Mouse (Mus musculus) neural tube, embryonic 10.5 days (tissue): ENCODE measurements at regions not wholly inside any gene's neighbourhood (a gene's known extent, or its start where the extent isn't known, plus 50 kb on each side); places are given as distances from the start of the nearest gene placed in this dataset.
A peak's percentile ranks its signal among the peaks of the same experiment; 100 is the strongest.

Experiments
- DNase-seq: peaks from one replicate; pipeline ENCODE4 v3.0.0-alpha.2; 2017; ENCODE audit warnings: low spot score; ENCODE audit errors: extremely low spot score

DNA sequence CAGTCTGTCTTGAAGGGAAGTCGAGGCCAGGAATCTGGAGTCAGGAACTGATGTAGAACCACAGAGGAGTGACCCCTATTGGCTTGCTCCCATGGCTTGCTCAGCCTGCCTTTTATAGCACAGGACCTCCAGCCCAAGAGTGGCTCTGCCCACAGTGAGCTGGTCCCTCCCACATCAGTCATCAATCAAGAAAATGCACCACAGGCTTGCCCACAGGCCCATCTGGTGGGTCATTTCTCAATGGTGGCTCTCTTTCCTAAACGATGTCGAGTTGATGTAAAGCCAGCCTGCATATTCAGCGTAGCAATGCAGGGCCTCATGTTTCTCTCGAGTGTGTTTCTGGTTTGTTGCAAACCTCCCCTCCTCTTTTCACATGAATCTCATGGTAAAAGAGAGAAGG is 168.3 kb upstream of the Ubr2 start:
- no peak for DNase-seq

DNA sequence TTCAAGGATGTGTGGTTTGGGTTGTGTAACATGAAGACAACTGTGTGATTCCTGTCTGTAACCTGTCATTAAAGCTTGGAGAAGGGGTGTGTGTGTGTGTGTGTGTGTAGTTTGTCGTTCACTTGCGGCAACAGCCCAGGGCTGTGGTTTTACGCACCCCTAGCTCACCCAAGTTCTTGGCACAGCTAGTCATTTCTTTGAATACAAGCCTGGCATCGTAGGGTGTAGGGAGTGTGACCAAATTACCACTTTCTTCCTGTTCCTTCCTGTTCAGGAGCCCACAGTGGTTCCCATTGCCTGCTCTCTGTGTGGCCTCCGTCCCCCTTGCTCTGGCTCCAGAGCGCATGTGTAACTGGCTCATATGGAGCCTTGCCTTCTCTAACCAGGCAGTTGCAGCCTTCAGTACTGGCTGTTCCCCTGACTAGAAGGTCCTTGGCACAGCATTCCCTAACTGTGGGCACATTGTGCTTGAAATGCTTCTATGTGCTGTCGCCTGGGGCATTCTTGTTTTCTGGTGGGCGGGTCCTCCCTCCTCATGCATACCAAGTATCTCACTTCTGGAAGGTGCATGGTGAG is 167.4 kb upstream of the Ubr2 start:
- no peak for DNase-seq

DNA sequence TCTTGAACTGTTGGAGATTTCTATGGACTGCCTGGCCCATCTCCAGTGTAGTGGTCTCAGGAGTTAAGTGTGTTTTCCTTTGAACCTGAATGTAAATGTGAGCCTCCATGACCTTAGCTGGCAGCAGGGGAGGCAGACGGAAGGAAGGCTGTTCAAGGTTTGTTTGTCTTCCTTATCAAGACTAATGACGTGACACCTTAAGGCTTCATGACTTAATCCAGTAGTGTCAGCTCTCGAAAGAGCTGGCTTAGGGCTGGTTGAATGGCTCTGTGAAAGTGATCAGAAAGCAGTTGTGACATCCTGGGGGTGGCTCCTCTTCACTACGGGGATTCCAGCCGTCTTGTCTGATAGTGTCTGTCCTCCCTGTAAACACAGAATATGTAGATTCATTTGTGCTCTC is 166.0 kb upstream of the Ubr2 start:
- DNase-seq, result no peak

DNA sequence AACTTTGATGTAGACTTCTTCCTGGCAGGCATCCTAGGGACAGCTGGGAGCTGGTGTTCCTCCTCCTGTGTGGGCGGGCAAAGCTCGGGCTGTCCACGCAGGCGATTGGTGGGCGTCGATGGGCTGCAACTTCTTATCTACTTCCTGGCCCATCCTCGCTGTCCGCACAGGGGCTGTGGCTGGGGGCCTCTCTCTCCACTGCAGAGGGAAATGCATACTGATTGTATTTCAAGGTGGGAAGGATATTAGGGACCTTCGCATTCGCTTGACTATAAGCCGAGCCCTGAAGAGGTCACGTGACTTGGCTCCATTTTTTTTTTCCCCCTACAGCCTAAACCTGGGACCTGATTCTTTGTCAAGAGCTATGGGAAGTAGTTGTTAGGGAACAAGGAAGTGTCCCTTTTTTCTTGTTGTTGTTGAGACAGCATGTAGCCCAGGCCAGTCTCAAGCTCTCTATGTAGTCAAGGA is 164.4 kb upstream of the Ubr2 start:
- no peak for DNase-seq

DNA sequence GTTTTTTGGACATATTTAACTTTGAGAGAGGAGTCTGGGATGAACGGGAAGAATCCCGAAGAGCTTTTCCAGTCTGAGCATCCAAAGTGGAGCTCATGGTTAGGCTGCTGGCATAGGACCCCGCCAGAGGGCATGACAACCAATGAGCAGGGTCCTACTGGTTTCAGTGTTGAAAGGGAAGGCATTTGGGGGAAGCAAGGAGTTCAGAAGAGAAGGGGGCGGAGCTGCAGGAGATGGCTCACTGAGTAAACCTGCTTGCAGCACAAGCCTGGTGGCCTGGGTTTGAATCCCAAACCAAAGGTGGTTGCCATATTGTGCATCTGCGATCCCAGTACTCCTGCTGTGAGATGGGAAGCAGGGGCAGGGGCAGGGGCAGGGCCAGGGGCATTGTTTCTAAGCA is 161.4 kb upstream of the Ubr2 start:
- DNase-seq, result no peak

DNA sequence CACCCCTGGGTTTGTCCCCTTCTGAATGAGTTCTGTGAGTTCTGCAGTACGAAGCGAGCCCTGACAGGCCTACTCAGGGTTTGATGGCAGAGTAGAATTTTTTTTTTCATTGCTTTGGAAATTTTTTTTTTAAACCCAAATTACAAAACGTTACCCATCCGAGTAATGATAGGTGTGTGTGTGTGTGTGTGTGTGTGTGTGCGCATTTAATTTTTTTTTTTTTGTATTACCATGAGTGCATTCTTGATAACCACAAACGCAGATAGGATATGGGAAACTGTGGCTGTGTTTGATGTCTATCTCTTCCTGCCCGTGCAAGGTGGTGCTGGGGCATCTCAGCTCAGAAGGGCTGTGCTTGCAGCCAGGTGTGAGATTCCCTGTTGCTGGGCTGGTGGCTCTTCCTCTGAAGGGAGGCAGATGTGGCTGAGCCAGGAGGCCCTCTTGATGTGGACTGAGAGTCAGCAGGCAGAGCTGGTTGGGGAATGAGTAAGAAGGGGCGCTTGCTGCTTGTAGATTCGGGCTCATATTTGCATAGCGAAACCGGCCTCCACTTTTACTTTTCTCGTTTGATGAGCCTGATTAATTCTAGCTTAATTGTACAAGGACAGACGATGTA is 160.7 kb upstream of the Ubr2 start:
- no peak for DNase-seq

DNA sequence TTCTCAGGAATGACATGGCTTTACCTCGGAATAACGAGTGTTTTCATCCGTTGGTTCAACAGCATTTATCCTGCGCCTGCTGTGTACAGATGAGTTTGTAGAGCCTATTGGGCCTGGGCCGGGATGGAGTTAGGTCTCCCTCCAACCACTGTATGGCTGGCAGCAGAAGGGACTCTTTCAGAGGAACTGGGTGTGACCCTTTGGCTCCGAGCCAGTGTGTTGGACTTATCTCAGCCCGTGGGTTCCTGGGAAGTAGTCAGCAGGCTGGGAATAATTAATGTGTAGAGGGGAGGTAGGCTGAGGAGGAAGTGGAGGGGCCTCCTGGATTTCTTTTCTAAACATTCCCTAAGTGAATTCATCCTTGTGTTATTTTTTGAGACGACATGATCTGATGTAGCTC is 157.7 kb upstream of the Ubr2 start:
- no peak for DNase-seq

DNA sequence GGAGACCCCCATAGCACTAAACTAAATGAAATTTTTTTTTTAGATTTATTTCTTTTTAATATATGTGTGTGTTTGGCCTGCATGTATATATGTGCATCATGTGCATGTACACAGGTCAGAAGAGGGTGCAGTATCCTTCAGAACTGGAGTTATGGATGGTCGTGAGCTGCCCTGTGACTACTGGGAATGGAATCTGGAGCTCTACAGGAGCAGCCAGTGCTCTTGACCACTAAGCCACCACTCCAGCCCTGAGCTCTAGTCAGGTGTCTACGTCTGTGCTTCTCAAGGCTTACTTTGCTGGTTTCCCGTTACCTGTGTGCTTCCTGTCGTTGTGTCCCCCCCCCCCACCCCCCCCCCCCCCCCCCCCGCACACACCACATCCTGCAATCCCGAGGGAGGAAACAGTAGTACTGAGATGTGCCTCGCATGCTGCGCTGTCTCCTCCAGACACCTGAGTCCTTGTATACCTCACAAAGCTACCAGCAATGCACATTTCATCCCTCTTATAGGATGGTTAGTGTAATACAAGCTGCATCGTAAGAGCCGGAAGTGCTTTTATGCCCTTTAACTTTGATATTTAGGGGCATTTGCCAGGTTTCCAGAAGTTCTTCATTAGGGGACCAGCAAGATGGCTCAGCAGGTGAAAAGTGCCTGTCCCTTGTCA is 153.5 kb upstream of the Ubr2 start:
- DNase-seq, result no peak

DNA sequence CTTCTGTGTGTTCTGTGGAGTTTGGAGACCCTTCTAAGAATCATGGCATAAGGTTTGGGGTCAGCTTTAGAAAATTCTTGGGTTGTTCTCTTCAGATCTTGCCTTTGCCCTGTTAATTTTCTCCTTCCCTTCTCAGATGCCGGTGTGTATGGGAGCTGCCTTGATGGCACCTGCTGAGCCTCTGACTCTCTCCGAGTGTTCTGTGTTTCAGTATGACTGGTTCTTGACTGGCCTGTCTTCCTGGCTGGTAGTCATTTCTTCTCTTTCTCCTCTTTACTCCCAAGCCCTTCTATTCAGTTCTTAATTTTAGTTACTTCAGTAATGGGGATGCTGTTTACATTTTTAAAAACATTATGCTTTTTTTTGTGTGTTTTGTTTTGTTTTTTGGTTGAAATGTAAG is 152.1 kb upstream of the Ubr2 start:
- no peak for DNase-seq

DNA sequence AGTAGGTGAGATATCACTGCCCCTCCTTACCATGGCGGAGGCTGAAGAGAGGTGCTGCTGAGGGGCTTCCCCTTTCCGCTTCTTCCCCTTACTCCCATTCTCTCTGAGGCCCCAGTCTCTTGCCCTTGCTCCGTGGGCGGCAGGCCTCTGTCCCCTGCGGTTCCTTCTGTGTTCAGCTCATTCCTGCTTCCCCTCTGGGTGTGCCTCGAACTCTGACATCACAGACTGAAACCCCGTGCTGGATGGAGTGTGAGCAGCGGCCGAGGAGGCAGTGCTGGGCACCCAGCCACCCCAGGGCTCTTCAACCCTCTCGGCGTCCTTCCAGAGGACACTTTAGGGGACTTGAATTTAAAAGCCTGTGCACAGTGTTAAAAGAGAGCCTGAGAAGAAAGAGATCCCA is 145.9 kb upstream of the Ubr2 start:
- DNase-seq, result no peak

DNA sequence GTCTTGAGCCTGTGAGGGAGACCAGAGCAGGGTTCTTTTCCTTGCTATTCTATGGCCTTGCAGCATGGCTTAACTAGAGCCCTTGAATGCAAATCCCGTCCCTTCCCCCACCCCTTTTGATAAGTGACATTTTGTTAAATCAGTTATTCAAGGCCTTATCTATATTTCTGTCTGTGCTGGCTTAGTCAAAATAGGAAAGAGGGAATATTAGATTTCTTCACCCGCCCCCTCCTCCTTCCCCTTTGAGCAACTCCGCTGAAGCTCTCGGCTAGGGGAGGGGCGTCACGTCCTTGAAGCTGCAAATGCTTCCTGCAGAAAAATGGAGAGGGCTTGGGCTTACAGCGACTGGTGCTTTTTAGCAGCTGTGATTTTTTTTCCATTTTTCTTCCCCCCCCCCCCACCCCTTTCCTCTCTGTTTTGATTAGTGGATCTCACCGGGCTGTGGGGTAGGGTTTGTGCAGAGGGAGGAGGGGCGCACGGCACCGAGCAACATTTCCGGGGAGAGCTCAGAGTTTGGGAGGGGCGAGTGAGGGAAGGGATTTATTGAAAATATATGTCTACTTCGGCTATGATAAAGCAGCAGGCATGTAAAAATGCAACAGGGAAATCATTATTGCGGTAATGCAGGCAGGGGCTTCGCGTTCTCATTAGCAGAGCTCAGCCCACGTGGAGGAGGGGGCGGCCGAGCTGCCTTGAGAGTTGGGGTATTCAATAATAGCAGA is 141.4 kb upstream of the Ubr2 start:
- DNase-seq, result no peak

DNA sequence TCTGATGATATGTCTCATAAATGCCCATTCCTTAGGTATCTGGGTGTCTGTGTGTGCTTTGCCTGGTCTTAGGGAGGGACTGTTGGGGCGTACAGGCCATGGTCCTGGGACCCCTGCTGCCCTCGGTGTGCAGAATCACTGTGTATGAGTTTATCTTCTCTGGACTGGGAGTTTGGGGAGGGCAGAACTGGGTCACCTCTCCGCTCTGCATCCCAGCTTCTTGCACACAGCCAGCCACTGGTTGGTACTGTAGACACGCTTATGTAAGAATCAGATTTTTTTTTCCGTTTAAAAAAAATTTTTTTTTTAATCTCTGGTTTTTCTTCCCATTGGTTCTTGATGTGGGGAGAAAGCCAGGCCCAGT is 140.8 kb upstream of the Ubr2 start:
- no peak for DNase-seq

DNA sequence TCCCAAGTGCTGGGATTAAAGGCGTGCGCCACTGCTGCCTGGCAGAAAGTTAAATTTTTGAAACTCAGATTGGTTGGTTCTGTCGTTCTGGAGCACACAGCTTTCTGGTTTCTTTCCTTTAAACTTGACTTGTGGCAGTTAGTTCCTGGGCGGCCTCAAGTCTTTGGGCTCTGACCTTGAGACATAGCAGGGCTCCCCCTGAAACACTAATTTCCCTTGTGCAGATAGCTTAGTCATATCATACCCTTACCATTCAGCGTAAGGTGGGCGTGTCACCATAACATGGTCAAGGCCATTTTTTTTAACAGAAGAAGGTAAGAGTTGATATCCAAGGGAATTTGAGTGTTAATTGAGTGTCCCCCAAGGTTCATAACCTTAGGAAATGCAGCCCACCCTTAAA is 140.3 kb upstream of the Ubr2 start:
- DNase-seq, result no peak

DNA sequence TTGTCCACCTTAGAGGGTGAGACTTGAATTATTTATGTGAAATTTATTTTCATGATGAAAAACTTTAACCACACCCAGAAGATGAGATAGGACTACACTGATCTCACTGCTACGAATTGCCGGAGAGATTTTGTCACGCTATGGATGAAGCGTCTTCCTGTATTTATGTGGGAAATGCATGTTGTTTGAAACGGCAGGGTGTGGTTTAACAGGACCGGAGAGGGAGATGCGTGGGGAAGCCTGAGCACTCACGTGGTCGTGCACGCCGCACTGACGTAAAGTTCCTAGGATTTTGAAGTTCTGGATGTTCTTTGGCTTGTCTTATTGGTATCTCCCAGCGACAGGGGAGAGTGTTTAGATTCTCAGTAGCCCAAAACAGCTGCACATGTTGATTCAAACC is 139.3 kb upstream of the Ubr2 start:
- DNase-seq, result no peak

DNA sequence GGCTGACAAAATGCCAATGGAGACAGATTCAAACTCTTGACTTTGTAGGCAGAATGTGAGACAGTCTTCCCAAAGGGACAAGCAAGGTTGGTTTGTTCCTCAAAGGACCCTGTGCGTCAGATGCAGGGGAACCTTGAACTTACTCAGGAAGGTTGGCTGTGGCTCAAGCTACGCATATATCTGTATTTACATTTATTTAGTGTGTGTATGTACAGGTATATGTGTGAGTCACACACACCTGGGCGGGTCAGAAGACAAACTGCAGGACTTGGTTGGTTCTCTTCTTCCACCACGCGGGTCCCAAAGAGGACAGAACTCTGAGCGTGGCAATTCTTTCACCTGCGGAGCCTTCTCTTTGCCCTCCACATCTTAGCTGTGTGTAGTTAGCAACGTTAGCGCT is 138.8 kb upstream of the Ubr2 start:
- DNase-seq, result no peak

DNA sequence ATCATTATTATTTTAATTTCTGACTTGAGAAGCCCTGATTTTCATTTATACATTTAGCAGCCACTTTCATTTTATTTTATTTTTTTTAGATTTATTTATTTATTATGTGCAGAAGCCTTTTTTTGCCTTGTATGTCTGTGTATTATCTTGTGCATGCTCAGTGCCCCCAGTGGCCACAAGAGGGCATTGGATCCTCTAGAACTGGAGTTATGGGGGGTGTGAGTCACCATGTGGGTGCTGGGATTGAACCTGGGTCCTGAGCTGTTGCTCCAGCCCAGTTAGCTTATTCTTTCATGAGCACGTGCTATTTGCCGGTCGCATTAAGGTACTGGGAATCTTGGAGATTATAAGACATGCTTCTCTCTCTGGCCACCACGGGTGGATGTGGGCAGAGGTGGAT is 136.3 kb upstream of the Ubr2 start:
- DNase-seq, result no peak

DNA sequence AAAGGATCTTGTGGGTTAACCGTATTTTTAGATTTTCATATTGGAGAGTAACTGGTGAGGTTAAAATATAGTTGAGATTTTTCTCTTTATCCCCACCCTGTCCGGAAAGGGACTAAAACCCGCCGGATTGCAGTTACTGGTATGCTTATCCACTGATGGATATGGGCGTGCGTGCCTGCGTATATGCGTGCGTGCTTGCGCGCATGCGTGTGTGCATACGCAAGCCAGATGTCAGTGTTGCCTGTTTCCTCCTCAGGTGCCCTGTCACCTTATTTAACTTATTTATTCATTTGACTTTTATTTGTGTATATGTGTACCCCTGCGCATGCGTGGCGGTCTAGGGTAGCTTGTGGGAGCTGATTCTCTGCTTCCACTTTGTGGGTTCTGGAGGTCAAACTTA is 135.2 kb upstream of the Ubr2 start:
- DNase-seq, result no peak

DNA sequence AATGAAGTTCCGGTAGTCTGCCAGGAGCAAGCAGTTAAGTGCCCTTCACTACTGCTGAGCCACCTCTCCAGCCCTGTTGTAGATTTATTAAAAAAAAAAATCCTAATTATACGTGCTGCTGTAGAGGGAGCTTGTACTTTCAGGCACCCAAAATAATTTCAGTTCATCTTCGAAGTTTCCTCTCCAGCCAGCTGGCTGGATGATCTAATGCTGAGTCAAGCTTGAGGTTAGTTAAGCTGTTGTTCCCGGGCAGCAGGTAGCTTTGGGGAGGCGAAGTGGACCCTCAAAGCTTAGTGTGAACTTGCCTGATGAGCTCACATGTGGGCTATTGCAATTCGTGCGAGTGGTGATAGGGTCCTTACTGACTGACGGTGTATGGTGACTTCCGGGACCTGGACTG is 134.6 kb upstream of the Ubr2 start:
- DNase-seq, result no peak

DNA sequence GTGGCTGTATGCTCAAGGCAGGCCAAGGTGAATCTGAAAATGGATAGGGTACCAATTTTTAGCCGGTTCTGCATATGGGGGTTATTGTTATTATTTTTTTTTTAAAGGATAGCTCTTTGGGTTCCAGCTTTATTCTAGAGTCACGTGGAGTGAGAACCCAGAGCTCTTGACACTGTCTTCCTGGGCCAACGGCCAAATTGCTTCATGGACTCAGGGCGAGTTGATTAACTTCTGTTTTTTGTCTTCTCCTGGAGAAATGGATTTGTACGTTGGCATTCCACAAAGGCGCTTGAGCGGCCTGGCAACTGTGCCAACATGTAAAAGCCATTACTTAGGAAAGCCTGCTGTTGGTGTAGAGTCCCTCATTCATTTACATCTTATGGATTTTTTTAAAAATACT is 134.1 kb upstream of the Ubr2 start:
- DNase-seq, result no peak

DNA sequence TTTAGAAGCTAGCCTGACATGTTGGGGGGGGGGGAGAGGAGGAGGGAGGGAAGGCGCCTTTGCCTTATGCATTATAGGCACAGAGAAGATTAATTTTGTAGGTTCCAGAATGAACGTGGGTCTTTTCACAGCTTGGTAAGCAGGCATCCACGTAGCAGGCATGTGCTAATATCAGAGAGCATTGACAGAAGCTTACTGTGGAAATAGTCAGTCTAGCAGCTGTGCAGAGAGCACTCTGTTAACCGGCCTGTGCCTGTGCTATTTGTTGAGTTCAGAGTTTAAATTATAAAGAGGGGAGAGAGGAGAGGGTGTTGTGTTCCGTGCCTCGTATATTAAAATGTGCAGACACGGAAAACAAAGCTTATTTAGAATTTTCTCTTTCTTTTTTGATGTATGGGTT is 133.5 kb upstream of the Ubr2 start:
- no peak for DNase-seq

DNA sequence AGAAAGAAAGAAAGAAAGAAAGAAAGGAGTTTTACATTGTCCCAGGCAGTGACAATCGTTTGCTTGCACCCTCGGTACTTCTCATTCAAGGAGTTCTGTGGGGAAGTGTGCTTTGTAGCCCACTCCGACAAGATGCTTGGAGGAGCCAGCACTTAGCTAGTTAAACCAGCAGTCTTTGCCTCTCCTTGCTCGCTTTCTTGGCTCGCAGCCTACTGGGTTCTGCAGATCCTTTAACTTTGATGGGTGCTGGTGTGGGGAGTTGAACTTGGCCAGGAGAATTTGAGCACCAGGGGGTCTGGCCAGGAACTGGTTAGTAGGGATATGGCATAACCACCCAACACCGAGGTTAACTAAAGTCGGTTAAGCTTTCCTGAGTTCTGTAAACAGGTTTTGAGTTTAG is 132.5 kb upstream of the Ubr2 start:
- no peak for DNase-seq

DNA sequence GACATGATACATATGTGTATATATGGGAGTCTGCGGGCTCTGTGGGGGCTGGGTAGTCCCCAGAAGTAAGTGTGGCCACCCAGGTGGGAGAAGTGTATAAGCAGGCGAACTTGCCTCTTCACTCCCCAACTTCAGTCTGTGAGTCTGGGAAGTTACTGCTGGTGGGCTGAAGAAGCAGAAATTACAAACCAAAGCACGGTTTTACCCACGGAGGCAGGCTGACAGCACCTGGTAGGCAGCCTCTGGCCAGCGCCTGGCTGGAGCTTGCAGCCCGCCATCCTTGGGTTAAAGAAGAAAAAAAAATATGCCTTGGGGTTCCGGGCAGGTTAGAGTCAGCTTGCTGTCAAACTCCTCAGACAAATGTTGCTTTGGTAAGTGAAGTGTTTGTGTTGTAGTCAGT is 131.9 kb upstream of the Ubr2 start:
- no peak for DNase-seq

DNA sequence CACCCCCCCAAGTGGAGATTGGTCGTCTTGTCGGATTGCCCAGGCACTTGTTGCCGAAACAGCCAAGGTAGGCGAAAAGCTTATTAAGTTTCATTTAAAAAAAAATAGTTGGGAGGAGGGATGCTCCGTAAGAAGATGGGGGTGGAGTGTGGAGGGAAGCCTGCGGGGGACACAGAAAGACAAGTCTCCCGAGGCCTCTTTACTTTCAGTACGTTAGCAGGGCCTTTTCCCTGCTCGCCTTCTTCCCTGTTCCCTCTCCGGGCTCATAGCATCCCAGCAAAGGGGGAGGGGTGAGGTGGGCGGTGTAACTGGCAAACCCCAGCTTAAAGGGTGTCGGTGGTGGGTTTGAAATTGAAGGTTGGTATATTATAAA is 131.5 kb upstream of the Ubr2 start:
- DNase-seq, result peak; percentile 24
